Comparison of ENCODE assay signal across 10 mouse cellular contexts in genomic region chr3:31437970-31438369, GRCm38 (mm10).
DNase-seq lines count a peak whose midpoint lies in the region; ATAC-seq lines count a peak whose summit lies in the region.
"Had no signal": no experiment of that assay in that cellular context is flagged by ENCODE, and none has a peak within 500 bp of the region (broad histone marks: within the 10 kb centered on the region; RNA-seq: fewer than 3 reads in every experiment).

No protein-coding gene starts in this region.

- WGBS in forebrain, embryonic 13.5 days: 86% methylated on average over 3 of the region's 3 CpGs

- H3K4me2 ChIP-seq in forebrain, embryonic 13.5 days: no peak overlapping the region
- H3K4me2 ChIP-seq: neural tube, embryonic 12.5 days had no signal

- no peak for ATAC-seq in forebrain, embryonic 13.5 days
- ATAC-seq in inflammation-experienced regulatory T-cells, adult 6 months: no peak

- no peaks in the 10 kb centered on the region for H3K4me1 ChIP-seq in forebrain, embryonic 13.5 days
- H3K4me1 ChIP-seq: neural tube, embryonic 12.5 days had no signal

- no peaks in the 10 kb centered on the region for H3K9me3 ChIP-seq in forebrain, embryonic 13.5 days (replicated peaks)
- H3K9me3 ChIP-seq: neural tube, embryonic 12.5 days had no signal

- H3K9ac ChIP-seq in forebrain, embryonic 13.5 days: no peak overlapping the region
- H3K9ac ChIP-seq: neural tube, embryonic 12.5 days had no signal

- no peaks in the 10 kb centered on the region for H3K27me3 ChIP-seq in forebrain, embryonic 13.5 days
- H3K27me3 ChIP-seq: neural tube, embryonic 12.5 days had no signal

- H3K4me3 ChIP-seq in forebrain, embryonic 13.5 days: no peak overlapping the region
- H3K4me3 ChIP-seq: neural tube, embryonic 12.5 days had no signal

- DNase-seq in kidney, postnatal 10 days: peak; percentile 57
- DNase-seq in kidney, adult 8-10 months: no peak
- DNase-seq in right cerebral cortex, postnatal 14 days: peak; percentile 19
- DNase-seq in right cerebral cortex, adult 18-20 months: no peak
- peak; percentile 75 for DNase-seq in adrenal gland, postnatal 25 days
- DNase-seq: gastrocnemius, postnatal 36 days had no signal

- H3K36me3 ChIP-seq in forebrain, embryonic 13.5 days (ENCODE audit: poor library complexity, severe bottlenecking): no peaks in the 10 kb centered on the region
- H3K36me3 ChIP-seq: neural tube, embryonic 12.5 days had no signal

- no peak overlapping the region for H3K27ac ChIP-seq in forebrain, embryonic 13.5 days
- H3K27ac ChIP-seq: kidney, postnatal 0 days; neural tube, embryonic 12.5 days had no signal

Comparison
In these comparisons a context has a peak if more than half of its experiments do, and no peak if none do; other contexts are left out.
1. DNase-seq: peak in kidney, postnatal 10 days (single experiment), right cerebral cortex, postnatal 14 days (single experiment) and adrenal gland, postnatal 25 days (single experiment); none in kidney, adult 8-10 months (0 of 2) and right cerebral cortex, adult 18-20 months (single experiment).